Mouse (Mus musculus): Measurements from ENCODE around the gene Pip5k1b. TPM values are rescaled to one million over a fixed set of nuclear protein-coding genes. Genes with fewer than 3 reads are reported as not detected.

Gene Pip5k1b
- total RNA-seq, 1 experiment, result 2.1 TPM

DNA sequence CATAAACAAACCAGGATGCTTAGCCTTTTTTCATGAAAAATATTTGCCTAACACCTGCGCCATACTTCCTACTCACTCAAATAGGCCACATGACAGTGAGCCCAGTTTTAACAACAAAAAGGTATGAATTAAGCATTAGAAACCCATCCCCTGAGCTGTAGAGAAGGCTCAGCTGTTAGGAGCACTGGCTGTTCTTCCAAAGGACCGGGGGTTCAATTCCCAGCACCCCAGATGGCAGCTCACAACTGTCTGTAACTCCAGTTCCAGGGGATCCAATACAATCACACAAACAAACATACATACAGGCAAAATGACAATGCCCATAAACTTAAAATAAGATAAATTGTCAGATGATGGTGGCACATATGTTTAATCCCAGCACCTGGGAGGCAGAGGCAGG lies 5.7 kb downstream of the Pip5k1b start:
- Histone ChIP-seq H3K9me3 (ENCODE audit: control insufficient read depth, insufficient read depth, low read depth, low read length) (no peaks in the 10 kb centered on the region), H3K9ac (ENCODE audit: insufficient read depth, low read depth, low read length, poor library complexity, severe bottlenecking) (no peak overlapping the region), H3K4me3 (ENCODE audit: insufficient read depth in 1 of 2, low read depth in 1 of 2, low read length in 2 of 2, poor library complexity in 1 of 2, severe bottlenecking in 1 of 2) (no peak overlapping the region), H3K27ac (ENCODE audit: insufficient read depth, low read depth, low read length, poor library complexity, severe bottlenecking) (no peak overlapping the region), H3K36me3 (ENCODE audit: control insufficient read depth, insufficient read depth, low read length, poor library complexity, severe bottlenecking) (no peaks in the 10 kb centered on the region), H3K4me1 (ENCODE audit: control insufficient read depth in 2 of 2, insufficient read depth in 2 of 2, low read length in 2 of 2, poor library complexity in 1 of 2) (peaks cover 4 to 7% of the 10 kb centered on the region in 2 experiments; a peak in 3 of 4 replicates)
- in situ Hi-C loops (cut with MboI; ENCODE audit: low sequenced_read_pairs in 2 of 2, unreplicated experiment in 2 of 2), result no loop called here
- DNase-seq (ENCODE audit: low read depth, low spot score), result no peak
- TF ChIP-seq ZC3H11A (IDR thresholded peaks at IDR 0.05; ENCODE audit: borderline replicate concordance, low read depth, low read length) (no peak), CHD2 (IDR thresholded peaks at IDR 0.05; ENCODE audit: low read depth, low read length) (no peak), HCFC1 (IDR thresholded peaks at IDR 0.05; ENCODE audit: borderline replicate concordance, insufficient read depth, low read length) (no peak), MAFK (IDR thresholded peaks at IDR 0.05; ENCODE audit: insufficient read depth, low read depth, low read length) (no peak), ZNF384 (IDR thresholded peaks at IDR 0.05; ENCODE audit: low read depth, low read length) (no peak)

DNA sequence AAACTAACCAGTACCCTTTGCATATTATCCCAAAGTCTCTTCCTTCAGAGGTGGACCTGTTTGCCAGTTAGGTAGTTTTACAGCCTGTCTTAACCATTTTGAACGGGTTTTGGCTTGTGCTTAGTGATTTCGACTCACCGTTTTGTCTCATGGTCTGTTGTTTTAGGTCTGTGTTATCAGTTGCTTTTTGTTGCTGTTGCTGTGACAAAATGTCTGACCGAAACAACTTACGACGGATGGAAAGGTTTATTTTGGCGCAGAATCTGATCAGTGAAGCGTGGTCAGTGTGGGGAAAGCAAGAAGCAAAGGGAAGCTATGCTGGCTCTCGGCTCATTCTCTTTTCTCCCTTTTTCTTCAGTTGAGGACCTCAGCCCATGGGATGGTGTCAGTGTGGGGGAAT lies 7.3 kb downstream of the Pip5k1b start:
- no peaks in the 10 kb centered on the region for H3K36me3 ChIP-seq (ENCODE audit: control insufficient read depth, insufficient read depth, low read length, poor library complexity, severe bottlenecking)
- peaks cover 2 to 7% of the 10 kb centered on the region in 2 experiments; a peak in 2 of 4 replicates for H3K4me1 ChIP-seq (ENCODE audit: control insufficient read depth in 2 of 2, insufficient read depth in 2 of 2, low read length in 2 of 2, poor library complexity in 1 of 2)
- no peak overlapping the region for H3K27ac ChIP-seq (ENCODE audit: insufficient read depth, low read depth, low read length, poor library complexity, severe bottlenecking)
- in situ Hi-C loops (cut with MboI; ENCODE audit: low sequenced_read_pairs in 2 of 2, unreplicated experiment in 2 of 2), result no loop called here
- H3K4me3 ChIP-seq (ENCODE audit: insufficient read depth in 1 of 2, low read depth in 1 of 2, low read length in 2 of 2, poor library complexity in 1 of 2, severe bottlenecking in 1 of 2), result no peak overlapping the region
- H3K9ac ChIP-seq (ENCODE audit: insufficient read depth, low read depth, low read length, poor library complexity, severe bottlenecking), result no peak overlapping the region
- TF ChIP-seq CHD2 (IDR thresholded peaks at IDR 0.05; ENCODE audit: low read depth, low read length) (no peak), ZNF384 (IDR thresholded peaks at IDR 0.05; ENCODE audit: low read depth, low read length) (no peak)
- H3K9me3 ChIP-seq (ENCODE audit: control insufficient read depth, insufficient read depth, low read depth, low read length), result no peaks in the 10 kb centered on the region
- DNase-seq (ENCODE audit: low read depth, low spot score), result no peak

DNA sequence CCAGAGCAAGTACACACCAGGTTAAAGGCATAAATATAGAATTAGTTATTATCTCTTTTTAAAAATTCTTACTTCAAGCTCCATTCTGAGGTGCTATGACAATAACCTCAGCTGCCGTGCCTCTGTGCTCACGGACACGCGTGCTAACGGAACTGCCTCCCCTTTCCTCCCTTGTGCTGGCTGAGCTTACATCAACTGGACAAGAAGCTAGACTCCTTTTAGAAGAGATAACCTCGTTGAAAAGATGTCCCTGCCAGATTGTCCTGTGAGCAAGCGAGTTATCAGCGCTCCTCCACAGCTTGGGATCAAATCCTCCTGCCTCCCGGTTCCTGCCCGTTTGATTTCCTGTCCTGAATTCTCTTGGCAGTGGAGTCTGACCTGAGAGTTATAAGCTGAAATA lies 9.5 kb downstream of the Pip5k1b start:
- H3K9me3 ChIP-seq (ENCODE audit: control insufficient read depth, insufficient read depth, low read depth, low read length), result no peaks in the 10 kb centered on the region
- no peak for DNase-seq (ENCODE audit: low read depth, low spot score)
- H3K4me1 ChIP-seq (ENCODE audit: control insufficient read depth in 2 of 2, insufficient read depth in 2 of 2, low read length in 2 of 2, poor library complexity in 1 of 2), result peaks cover 0 to 2% of the 10 kb centered on the region in 2 experiments; a peak in 1 of 4 replicates
- H3K27ac ChIP-seq (ENCODE audit: insufficient read depth, low read depth, low read length, poor library complexity, severe bottlenecking), result no peak overlapping the region
- H3K9ac ChIP-seq (ENCODE audit: insufficient read depth, low read depth, low read length, poor library complexity, severe bottlenecking), result no peak overlapping the region
- in situ Hi-C loops (cut with MboI; ENCODE audit: low sequenced_read_pairs in 2 of 2, unreplicated experiment in 2 of 2), result no loop called here
- no peaks in the 10 kb centered on the region for H3K36me3 ChIP-seq (ENCODE audit: control insufficient read depth, insufficient read depth, low read length, poor library complexity, severe bottlenecking)
- TF ChIP-seq HCFC1 (IDR thresholded peaks at IDR 0.05; ENCODE audit: borderline replicate concordance, insufficient read depth, low read length), result no peak
- H3K4me3 ChIP-seq (ENCODE audit: insufficient read depth in 1 of 2, low read depth in 1 of 2, low read length in 2 of 2, poor library complexity in 1 of 2, severe bottlenecking in 1 of 2), result no peak overlapping the region

DNA sequence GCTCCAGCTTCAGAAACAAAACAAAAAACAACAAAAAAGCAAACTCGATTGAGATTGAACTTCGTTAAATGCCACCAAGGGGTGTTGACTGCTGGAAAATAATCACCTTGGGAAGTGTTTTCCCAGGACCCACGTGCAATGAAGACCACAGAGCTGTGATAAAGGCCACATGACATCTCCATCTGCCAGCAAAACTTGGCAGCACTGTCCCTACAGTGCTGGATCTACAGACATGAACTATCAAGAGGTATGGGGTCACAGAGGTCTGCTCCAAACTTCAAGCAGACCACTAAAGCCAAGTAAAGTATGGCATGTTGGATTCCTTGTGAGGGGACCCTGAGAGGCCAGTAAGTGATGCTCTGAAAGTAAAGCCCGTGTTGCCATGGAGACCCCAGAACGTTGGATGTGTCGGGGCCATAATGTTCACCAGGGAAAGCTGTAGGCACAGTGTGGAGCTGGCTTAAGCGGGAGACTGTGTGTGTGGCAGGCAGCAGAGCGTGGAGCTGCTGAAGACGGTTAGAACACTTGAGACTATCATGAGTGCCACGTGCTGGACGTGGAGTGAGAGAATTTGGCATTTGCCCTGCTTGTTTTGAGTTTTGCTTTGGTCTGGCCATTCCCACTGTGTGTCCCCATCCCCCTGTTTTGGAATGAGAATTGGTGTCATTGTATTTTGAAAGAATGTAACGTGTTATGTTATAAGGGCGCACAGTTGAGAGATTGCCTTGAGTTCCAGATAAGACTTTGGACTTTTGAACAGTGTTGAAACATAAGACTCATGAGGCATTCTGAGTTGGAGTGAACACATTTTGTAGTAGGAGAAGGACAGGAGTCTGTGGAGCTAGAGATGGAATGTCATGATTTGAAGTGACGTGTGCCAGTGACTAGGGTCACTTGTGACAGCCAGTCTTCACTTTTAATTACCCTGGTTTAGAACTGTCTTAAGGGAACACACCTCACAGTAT lies 12.0 kb downstream of the Pip5k1b start:
- no peak for DNase-seq (ENCODE audit: low read depth, low spot score)
- Histone ChIP-seq H3K4me1 (ENCODE audit: control insufficient read depth in 2 of 2, insufficient read depth in 2 of 2, low read length in 2 of 2, poor library complexity in 1 of 2) (no peaks in the 10 kb centered on the region), H3K27ac (ENCODE audit: insufficient read depth, low read depth, low read length, poor library complexity, severe bottlenecking) (no peak overlapping the region), H3K4me3 (ENCODE audit: insufficient read depth in 1 of 2, low read depth in 1 of 2, low read length in 2 of 2, poor library complexity in 1 of 2, severe bottlenecking in 1 of 2) (no peak overlapping the region), H3K36me3 (ENCODE audit: control insufficient read depth, insufficient read depth, low read length, poor library complexity, severe bottlenecking) (no peaks in the 10 kb centered on the region), H3K9ac (ENCODE audit: insufficient read depth, low read depth, low read length, poor library complexity, severe bottlenecking) (no peak overlapping the region), H3K9me3 (ENCODE audit: control insufficient read depth, insufficient read depth, low read depth, low read length) (no peaks in the 10 kb centered on the region)
- TF ChIP-seq CHD2 (IDR thresholded peaks at IDR 0.05; ENCODE audit: low read depth, low read length) (no peak), ZNF384 (IDR thresholded peaks at IDR 0.05; ENCODE audit: low read depth, low read length) (no peak), HCFC1 (IDR thresholded peaks at IDR 0.05; ENCODE audit: borderline replicate concordance, insufficient read depth, low read length) (no peak), ZC3H11A (IDR thresholded peaks at IDR 0.05; ENCODE audit: borderline replicate concordance, low read depth, low read length) (no peak), MAFK (IDR thresholded peaks at IDR 0.05; ENCODE audit: insufficient read depth, low read depth, low read length) (no peak)
- in situ Hi-C loops (cut with MboI; ENCODE audit: low sequenced_read_pairs in 2 of 2, unreplicated experiment in 2 of 2), result no loop called here

DNA sequence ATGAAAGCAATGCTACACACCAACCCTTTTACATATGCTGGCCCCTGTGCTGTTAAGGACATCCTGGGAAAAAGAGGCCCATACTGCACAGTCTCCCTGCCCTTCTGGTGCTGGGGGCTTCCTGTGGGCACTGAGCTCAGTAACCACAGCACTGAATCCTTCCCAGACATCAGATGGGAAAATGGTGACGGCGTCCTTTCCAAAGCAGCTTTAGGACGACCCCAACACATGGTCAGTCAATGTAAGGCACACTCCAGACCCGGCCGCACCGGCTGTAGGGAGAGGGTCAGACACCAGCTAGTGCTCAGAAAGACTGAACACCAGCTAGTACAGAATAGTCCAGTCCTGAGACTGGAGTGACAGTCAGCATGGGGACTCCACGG lies 13.4 kb downstream of the Pip5k1b start:
- no peak for TF ChIP-seq MAFK (IDR thresholded peaks at IDR 0.05; ENCODE audit: insufficient read depth, low read depth, low read length)
- no peak for TF ChIP-seq HCFC1 (IDR thresholded peaks at IDR 0.05; ENCODE audit: borderline replicate concordance, insufficient read depth, low read length)
- TF ChIP-seq CHD2 (IDR thresholded peaks at IDR 0.05; ENCODE audit: low read depth, low read length), result no peak
- no peak for TF ChIP-seq ZNF384 (IDR thresholded peaks at IDR 0.05; ENCODE audit: low read depth, low read length)
- no peak for TF ChIP-seq ZC3H11A (IDR thresholded peaks at IDR 0.05; ENCODE audit: borderline replicate concordance, low read depth, low read length)
- H3K9me3 ChIP-seq (ENCODE audit: control insufficient read depth, insufficient read depth, low read depth, low read length), result no peaks in the 10 kb centered on the region
- no peak overlapping the region for H3K4me3 ChIP-seq (ENCODE audit: insufficient read depth in 1 of 2, low read depth in 1 of 2, low read length in 2 of 2, poor library complexity in 1 of 2, severe bottlenecking in 1 of 2)
- no peaks in the 10 kb centered on the region for H3K36me3 ChIP-seq (ENCODE audit: control insufficient read depth, insufficient read depth, low read length, poor library complexity, severe bottlenecking)
- no peak overlapping the region for H3K27ac ChIP-seq (ENCODE audit: insufficient read depth, low read depth, low read length, poor library complexity, severe bottlenecking)
- no peak overlapping the region for H3K9ac ChIP-seq (ENCODE audit: insufficient read depth, low read depth, low read length, poor library complexity, severe bottlenecking)
- in situ Hi-C loops (cut with MboI; ENCODE audit: low sequenced_read_pairs in 2 of 2, unreplicated experiment in 2 of 2), result no loop called here
- DNase-seq (ENCODE audit: low read depth, low spot score), result no peak
- H3K4me1 ChIP-seq (ENCODE audit: control insufficient read depth in 2 of 2, insufficient read depth in 2 of 2, low read length in 2 of 2, poor library complexity in 1 of 2), result no peaks in the 10 kb centered on the region; a peak in 1 of 4 replicates
